Mouse (Mus musculus) brown adipose tissue, adult 24 weeks (tissue): ENCODE data around the gene Surf6. TPM values are rescaled to one million over a fixed set of nuclear protein-coding genes. Genes with fewer than 3 reads are reported as not detected.

Experiments used
- H3K27ac ChIP-seq: fragments of 200-500 bp; replicated peaks from 2 replicates; pipeline ENCODE4 v1.5.1; 2012; ENCODE audit warnings: low read depth, mild to moderate bottlenecking, low read length
- H3K4me1 ChIP-seq: fragments of 200-500 bp; 2 replicates; pipeline ENCODE4 v1.6.1; 2012; ENCODE audit warnings: low read length, mixed read lengths; ENCODE audit not compliant: control insufficient read depth, insufficient read depth, insufficient read length
- H3K4me3 ChIP-seq: fragments of 200-500 bp; 2 replicates; pipeline ENCODE4 v1.5.1; 2012; ENCODE audit warnings: low read depth, mild to moderate bottlenecking, low read length, moderate library complexity; ENCODE audit not compliant: insufficient read depth
- polyA plus RNA-seq: library from polyadenylated mRNA; stranded (reverse); fragments of >200 nt; gene quantifications from 2 replicates; pipeline ENCODE4 v1.2.4, GENCODE M21; 2012; ENCODE audit not compliant: missing spikeins, insufficient read depth, insufficient read length

The Surf6 gene
- polyA plus RNA-seq, 1 experiment = 8.8 TPM

GRCm38 (mm10) chr2:26919684-26920083, 17.0 kb upstream of the Surf6 start:
- no peak overlapping the region for H3K27ac ChIP-seq

GRCm38 (mm10) chr2:26916738-26917137, 14.1 kb upstream of the Surf6 start:
- H3K4me3 ChIP-seq = peak overlapping the region; percentile 78
- H3K27ac ChIP-seq = peak overlapping the region; percentile 78
- peaks cover 15% of the 10 kb centered on the region for H3K4me1 ChIP-seq

More at GRCm38 (mm10) chr2:26919684-26920083, 17.0 kb upstream of the Surf6 start:
- peaks cover 12% of the 10 kb centered on the region for H3K4me1 ChIP-seq
- no peak overlapping the region for H3K4me3 ChIP-seq

GRCm38 (mm10) chr2:26915927-26916728, 13.4 kb upstream of the Surf6 start, which contains the start of the genes Surf2 and Surf1:
TSS of gene Surf2 (plus strand) at chr2:26916367.
TSS of gene Surf1 (minus strand) at chr2:26916530.
- peak within 1 kb of the TSS; percentile 78 for H3K27ac ChIP-seq
- peak within 1 kb of the TSS; percentile 78 for H3K4me3 ChIP-seq
- H3K4me1 ChIP-seq = peaks cover 18% of the 10 kb centered on the region

- Histone ChIP-seq H3K4me3 (no peak overlapping the region), H3K4me1 (peaks cover 15% of the 10 kb centered on the region)
Observed at GRCm38 (mm10) chr2:26914148-26914941, 11.7 kb upstream of the Surf6 start.

GRCm38 (mm10) chr2:26913416-26914147, 10.9 kb upstream of the Surf6 start:
- H3K4me3 ChIP-seq = no peak overlapping the region
- no peak overlapping the region for H3K27ac ChIP-seq
- peaks cover 22% of the 10 kb centered on the region for H3K4me1 ChIP-seq

More at GRCm38 (mm10) chr2:26914148-26914941, 11.7 kb upstream of the Surf6 start:
- H3K27ac ChIP-seq = no peak overlapping the region

GRCm38 (mm10) chr2:26912253-26912770, 9.6 kb upstream of the Surf6 start:
- H3K4me1 ChIP-seq = peaks cover 23% of the 10 kb centered on the region
- peak overlapping the region; percentile 87 for H3K4me3 ChIP-seq
- H3K27ac ChIP-seq = no peak overlapping the region

GRCm38 (mm10) chr2:26910994-26911765, 8.5 kb upstream of the Surf6 start:
- peak overlapping the region; percentile 87 for H3K4me3 ChIP-seq
- peaks cover 19% of the 10 kb centered on the region for H3K4me1 ChIP-seq
- H3K27ac ChIP-seq = peak overlapping the region; percentile 62

GRCm38 (mm10) chr2:26910124-26910993, 7.7 kb upstream of the Surf6 start, which contains the start of the genes Med22 and Rpl7a:
TSS of gene Med22 (minus strand) at chr2:26910677.
TSS of gene Rpl7a (plus strand) at chr2:26910764.
- Histone ChIP-seq H3K27ac (peak within 1 kb of the TSS; percentile 62), H3K4me3 (peak within 1 kb of the TSS; percentile 87), H3K4me1 (peaks cover 17% of the 10 kb centered on the region)

GRCm38 (mm10) chr2:26909387-26909784, 6.7 kb upstream of the Surf6 start:
- peak overlapping the region; percentile 86 for H3K4me3 ChIP-seq
- H3K27ac ChIP-seq = no peak overlapping the region
- H3K4me1 ChIP-seq = peaks cover 15% of the 10 kb centered on the region

- Histone ChIP-seq H3K27ac (no peak overlapping the region), H3K4me3 (no peak overlapping the region), H3K4me1 (peaks cover 16% of the 10 kb centered on the region)
Observed at GRCm38 (mm10) chr2:26908710-26909386, 6.2 kb upstream of the Surf6 start.

- Histone ChIP-seq H3K27ac (no peak overlapping the region), H3K4me3 (no peak overlapping the region), H3K4me1 (peaks cover 18% of the 10 kb centered on the region)
Observed at GRCm38 (mm10) chr2:26907109-26907508, 4.4 kb upstream of the Surf6 start.

GRCm38 (mm10) chr2:26906431-26906830, 3.8 kb upstream of the Surf6 start:
- no peak overlapping the region for H3K4me3 ChIP-seq
- peaks cover 17% of the 10 kb centered on the region for H3K4me1 ChIP-seq
- H3K27ac ChIP-seq = no peak overlapping the region

- Histone ChIP-seq H3K4me3 (no peak overlapping the region), H3K4me1 (peaks cover 17% of the 10 kb centered on the region), H3K27ac (no peak overlapping the region)
Observed at GRCm38 (mm10) chr2:26905936-26906335, 3.3 kb upstream of the Surf6 start.
